Mouse (Mus musculus): ENCODE results near the gene Dmwd. TPM values are rescaled to one million over a fixed set of nuclear protein-coding genes. Genes with fewer than 3 reads are reported as not detected.

Dmwd gene
- polyA plus RNA-seq, 1 experiment from 2014 or later = 11.0 TPM

DNA sequence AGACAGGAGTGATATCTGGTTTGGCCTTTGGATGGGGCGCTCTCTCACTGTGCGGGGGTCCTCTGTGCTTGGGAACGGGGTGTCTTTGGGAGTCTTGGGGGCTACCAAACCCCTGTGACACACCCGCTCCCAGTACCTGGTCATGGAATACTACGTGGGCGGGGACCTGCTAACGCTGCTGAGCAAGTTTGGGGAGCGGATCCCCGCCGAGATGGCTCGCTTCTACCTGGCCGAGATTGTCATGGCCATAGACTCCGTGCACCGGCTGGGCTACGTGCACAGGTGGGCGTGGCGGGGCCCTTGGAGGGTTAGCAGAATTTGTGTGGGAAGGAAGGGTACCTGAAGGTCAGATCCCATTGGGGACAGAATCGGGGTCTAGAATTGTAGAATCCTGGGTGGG lies 10.7 kb downstream of the Dmwd start:
- Histone ChIP-seq H3K27me3 (replicated peaks) (no peaks in the 10 kb centered on the region; the same call in 1 of the 2 replicates), H3K36me3 (0 out of 2 replicates have a peak, but pooled peaks cover 8% of the 10 kb centered on the region), H3K4me2 (replicated peaks) (peak overlapping the region; percentile 46; the same call in 1 of the 2 replicates), H3K9me3 (no peaks in the 10 kb centered on the region), H3K27ac (no peak overlapping the region), H3K4me3 (replicated peaks) (no peak overlapping the region), H3K9ac (no peak overlapping the region), H3K4me1 (replicated peaks) (peaks cover 54% of the 10 kb centered on the region)
- WGBS = 68% methylated on average over 18 of the region's 18 CpGs
- no peak for ATAC-seq

DNA sequence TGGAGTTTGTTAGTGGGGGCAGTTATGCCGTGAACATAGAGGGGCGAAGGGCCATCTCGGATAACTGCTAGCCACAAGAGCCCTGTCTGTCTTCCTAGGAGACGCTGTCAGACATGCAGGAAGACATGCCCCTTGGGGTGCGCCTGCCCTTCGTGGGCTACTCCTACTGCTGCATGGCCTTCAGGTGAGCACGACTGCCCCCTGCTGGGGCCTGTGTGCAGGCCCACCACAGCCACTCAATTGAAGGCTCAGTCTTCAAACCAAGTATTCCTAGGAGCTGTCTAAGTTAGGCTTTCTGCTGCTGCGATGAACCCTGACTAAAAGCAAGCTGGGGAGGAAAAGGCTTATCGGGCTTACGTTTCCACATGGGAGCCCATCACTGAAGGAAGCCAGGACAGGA lies 12.8 kb downstream of the Dmwd start:
- WGBS = 42% methylated on average over 10 of the region's 10 CpGs
- Histone ChIP-seq H3K4me3 (replicated peaks) (no peak overlapping the region), H3K27ac (no peak overlapping the region), H3K36me3 (0 out of 2 replicates have a peak, but pooled peaks cover 4% of the 10 kb centered on the region), H3K9me3 (no peaks in the 10 kb centered on the region), H3K4me2 (replicated peaks) (no peak overlapping the region), H3K27me3 (replicated peaks) (no peaks in the 10 kb centered on the region; the same call in 1 of the 2 replicates), H3K4me1 (replicated peaks) (peaks cover 49% of the 10 kb centered on the region), H3K9ac (no peak overlapping the region)
- ATAC-seq = no peak

- H3K27me3 ChIP-seq (replicated peaks) = no peaks in the 10 kb centered on the region; the same call in 1 of the 2 replicates
- 60% methylated on average over 17 of the region's 17 CpGs for WGBS
- ATAC-seq = no peak
- peaks cover 32% of the 10 kb centered on the region for H3K4me1 ChIP-seq (replicated peaks)
- H3K4me3 ChIP-seq (replicated peaks) = no peak overlapping the region
- no peak overlapping the region for H3K27ac ChIP-seq
- peak overlapping the region; percentile 93; the same call in 1 of the 2 replicates for H3K4me2 ChIP-seq (replicated peaks)
- 0 out of 2 replicates have a peak, but pooled peaks cover 4% of the 10 kb centered on the region for H3K36me3 ChIP-seq
- no peaks in the 10 kb centered on the region for H3K9me3 ChIP-seq
- no peak overlapping the region for H3K9ac ChIP-seq
Measured at GRCm38 (mm10) chr7:19091913-19092312, 15.9 kb downstream of the Dmwd start.

DNA sequence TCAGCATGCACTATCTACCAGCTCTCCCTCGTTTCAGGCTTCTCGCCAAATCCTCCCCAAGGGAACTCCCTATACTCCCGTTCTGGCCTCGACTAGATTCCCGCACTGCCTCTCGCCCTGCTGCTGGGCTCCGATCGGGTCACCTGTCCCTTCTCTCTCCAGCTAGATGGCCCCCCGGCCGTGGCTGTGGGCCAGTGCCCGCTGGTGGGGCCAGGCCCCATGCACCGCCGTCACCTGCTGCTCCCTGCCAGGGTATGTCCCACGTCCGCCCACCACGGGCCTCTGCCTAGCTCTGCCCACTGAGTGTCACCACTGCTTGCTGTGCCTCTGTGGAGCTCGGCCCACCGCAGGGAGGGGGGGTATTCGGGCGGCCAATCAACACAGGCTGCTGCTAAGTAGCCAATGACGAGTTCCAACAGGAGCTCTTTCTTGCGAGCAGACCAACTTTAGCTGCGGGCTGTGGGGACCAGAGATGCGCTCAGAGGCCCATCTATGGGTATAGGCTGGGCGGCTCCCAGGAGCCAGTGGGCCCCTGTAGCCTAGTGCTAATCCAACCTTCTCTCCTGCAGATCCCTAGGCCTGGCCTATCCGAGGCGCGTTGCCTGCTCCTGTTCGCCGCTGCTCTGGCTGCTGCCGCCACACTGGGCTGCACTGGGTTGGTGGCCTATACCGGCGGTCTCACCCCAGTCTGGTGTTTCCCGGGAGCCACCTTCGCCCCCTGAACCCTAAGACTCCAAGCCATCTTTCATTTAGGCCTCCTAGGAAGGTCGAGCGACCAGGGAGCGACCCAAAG lies 16.6 kb downstream of the Dmwd start:
- Histone ChIP-seq H3K9ac (peak overlapping the region; percentile 45), H3K4me1 (replicated peaks) (peaks cover 39% of the 10 kb centered on the region), H3K4me2 (replicated peaks) (peak overlapping the region; percentile 93), H3K27me3 (replicated peaks) (no peaks in the 10 kb centered on the region; the same call in 1 of the 2 replicates), H3K36me3 (0 out of 2 replicates have a peak, but pooled peaks cover 4% of the 10 kb centered on the region), H3K27ac (peak overlapping the region; percentile 97), H3K9me3 (no peaks in the 10 kb centered on the region), H3K4me3 (replicated peaks) (peak overlapping the region; percentile 77)
- WGBS = 9% methylated on average over 38 of the region's 38 CpGs
- ATAC-seq = peak; percentile 19

DNA sequence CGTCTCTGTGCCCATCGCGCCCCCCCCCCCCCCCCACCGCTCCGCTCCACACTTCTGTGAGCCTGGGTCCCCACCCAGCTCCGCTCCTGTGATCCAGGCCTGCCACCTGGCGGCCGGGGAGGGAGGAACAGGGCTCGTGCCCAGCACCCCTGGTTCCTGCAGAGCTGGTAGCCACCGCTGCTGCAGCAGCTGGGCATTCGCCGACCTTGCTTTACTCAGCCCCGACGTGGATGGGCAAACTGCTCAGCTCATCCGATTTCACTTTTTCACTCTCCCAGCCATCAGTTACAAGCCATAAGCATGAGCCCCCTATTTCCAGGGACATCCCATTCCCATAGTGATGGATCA lies 17.1 kb downstream of the Dmwd start:
- no peaks in the 10 kb centered on the region; the same call in 1 of the 2 replicates for H3K27me3 ChIP-seq (replicated peaks)
- H3K9ac ChIP-seq = peak overlapping the region; percentile 45
- 0 out of 2 replicates have a peak, but pooled peaks cover 4% of the 10 kb centered on the region for H3K36me3 ChIP-seq
- ATAC-seq = peak; percentile 52
- peaks cover 39% of the 10 kb centered on the region for H3K4me1 ChIP-seq (replicated peaks)
- H3K4me3 ChIP-seq (replicated peaks) = peak overlapping the region; percentile 77
- peak overlapping the region; percentile 93 for H3K4me2 ChIP-seq (replicated peaks)
- WGBS = under 1% methylated on average over 15 of the region's 15 CpGs
- peak overlapping the region; percentile 97 for H3K27ac ChIP-seq
- no peaks in the 10 kb centered on the region for H3K9me3 ChIP-seq

DNA sequence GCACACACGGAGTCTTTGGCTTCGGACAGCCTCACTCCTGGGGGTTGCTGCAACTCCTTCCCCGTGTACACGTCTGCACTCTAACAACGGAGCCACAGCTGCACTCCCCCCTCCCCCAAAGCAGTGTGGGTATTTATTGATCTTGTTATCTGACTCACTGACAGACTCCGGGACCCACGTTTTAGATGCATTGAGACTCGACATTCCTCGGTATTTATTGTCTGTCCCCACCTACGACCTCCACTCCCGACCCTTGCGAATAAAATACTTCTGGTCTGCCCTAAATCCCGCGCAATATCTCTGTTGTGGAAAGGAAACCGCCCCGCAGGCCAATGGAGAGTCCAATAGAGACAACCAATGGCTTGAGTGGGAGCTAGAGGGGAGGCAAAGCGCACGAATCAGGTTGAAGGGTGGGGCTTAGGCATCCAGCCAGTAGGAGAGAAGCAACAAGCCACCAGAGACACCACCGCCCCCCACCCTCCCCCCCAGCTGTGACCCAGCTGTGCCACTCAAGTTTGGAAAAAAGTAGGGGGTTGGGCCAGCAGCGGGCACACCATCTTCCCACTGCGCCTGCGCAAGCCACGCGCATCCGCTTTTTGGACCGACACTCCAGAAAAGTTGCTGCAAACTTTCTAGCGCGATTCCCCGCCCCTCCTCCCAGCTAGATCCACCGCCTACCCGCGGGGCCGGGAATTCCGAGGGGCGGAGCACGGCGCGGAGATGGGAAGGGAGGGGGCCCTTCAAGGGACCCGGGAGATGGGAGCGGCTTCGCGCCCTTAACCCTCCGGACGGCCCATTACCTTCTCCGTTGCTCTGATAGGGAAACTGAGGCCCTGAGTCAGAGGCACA lies 17.7 kb downstream of the Dmwd start:
- Histone ChIP-seq H3K4me3 (replicated peaks) (peak overlapping the region; percentile 77), H3K4me2 (replicated peaks) (peak overlapping the region; percentile 93), H3K9ac (peak overlapping the region; percentile 84), H3K27ac (peak overlapping the region; percentile 97), H3K9me3 (no peaks in the 10 kb centered on the region), H3K4me1 (replicated peaks) (peaks cover 39% of the 10 kb centered on the region), H3K27me3 (replicated peaks) (no peaks in the 10 kb centered on the region; the same call in 1 of the 2 replicates), H3K36me3 (0 out of 2 replicates have a peak, but pooled peaks cover 4% of the 10 kb centered on the region)
- ATAC-seq = peak; percentile 87
- under 1% methylated on average over 45 of the region's 45 CpGs for WGBS

DNA sequence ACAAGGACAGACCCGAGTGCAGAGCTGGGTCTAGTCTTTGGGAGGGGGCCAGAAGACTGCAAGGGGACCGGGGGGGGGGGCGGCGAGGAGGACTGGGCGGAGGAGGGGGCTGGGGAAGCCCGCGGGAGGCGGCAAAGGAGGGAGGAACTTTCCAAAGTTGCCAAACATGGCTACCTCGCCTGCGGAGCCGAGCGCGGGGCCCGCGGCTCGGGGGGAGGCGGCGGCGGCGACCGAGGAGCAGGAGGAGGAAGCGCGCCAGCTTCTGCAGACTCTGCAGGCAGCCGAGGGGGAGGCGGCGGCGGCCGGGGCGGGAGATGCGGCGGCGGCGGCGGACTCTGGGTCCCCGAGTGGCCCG lies 18.4 kb downstream of the Dmwd start, which contains the start of gene Six5:
Gene Six5 (plus strand): TSS at position 124 of the 355 bp plus-strand sequence.
- peaks cover 39% of the 10 kb centered on the region for H3K4me1 ChIP-seq (replicated peaks)
- H3K4me2 ChIP-seq (replicated peaks) = peak within 1 kb of the TSS; percentile 93
- peak within 1 kb of the TSS; percentile 84 for H3K9ac ChIP-seq
- no peaks in the 10 kb centered on the region for H3K9me3 ChIP-seq
- ATAC-seq = peak; percentile 11
- H3K27ac ChIP-seq = peak within 1 kb of the TSS; percentile 97
- H3K36me3 ChIP-seq = 0 out of 2 replicates have a peak, but pooled peaks cover 4% of the 10 kb centered on the region
- H3K27me3 ChIP-seq (replicated peaks) = no peaks in the 10 kb centered on the region; the same call in 1 of the 2 replicates
- peak within 1 kb of the TSS; percentile 77 for H3K4me3 ChIP-seq (replicated peaks)
- WGBS = 3% methylated on average over 23 of the region's 36 CpGs

DNA sequence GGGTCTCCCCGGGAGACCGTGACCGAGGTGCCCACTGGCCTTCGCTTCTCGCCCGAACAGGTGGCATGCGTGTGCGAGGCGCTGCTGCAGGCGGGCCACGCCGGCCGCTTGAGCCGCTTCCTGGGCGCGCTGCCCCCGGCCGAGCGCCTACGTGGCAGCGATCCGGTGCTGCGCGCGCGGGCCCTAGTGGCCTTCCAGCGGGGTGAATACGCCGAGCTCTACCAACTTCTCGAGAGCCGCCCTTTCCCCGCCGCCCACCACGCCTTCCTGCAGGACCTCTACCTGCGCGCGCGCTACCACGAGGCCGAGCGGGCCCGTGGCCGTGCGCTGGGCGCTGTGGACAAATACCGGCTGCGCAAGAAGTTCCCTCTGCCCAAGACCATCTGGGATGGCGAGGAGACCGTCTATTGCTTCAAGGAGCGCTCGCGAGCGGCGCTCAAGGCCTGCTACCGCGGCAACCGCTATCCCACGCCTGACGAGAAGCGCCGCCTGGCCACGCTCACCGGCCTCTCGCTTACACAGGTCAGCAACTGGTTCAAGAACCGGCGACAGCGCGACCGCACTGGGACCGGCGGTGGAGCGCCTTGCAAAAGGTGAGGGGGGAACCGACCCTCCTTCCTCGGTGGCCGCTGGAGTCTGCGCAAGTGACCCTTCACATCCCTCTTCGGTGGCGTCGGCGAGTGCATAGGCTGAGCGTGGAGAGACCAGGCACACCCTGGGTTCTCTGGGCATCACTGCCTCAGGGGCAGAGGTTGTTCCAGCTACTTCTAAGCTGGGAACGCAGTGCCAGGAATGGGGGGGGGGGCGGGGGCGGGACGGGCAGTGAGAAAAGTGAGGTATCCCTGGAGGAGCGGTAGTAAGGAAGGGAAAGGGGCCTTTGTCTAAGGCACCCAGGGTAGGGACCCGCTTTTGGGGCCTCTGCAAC lies 19.1 kb downstream of the Dmwd start:
- Histone ChIP-seq H3K4me2 (replicated peaks) (peak overlapping the region; percentile 93), H3K27me3 (replicated peaks) (no peaks in the 10 kb centered on the region; the same call in 1 of the 2 replicates), H3K36me3 (0 out of 2 replicates have a peak, but pooled peaks cover 4% of the 10 kb centered on the region), H3K27ac (peak overlapping the region; percentile 97), H3K9ac (peak overlapping the region; percentile 84), H3K4me1 (replicated peaks) (peaks cover 39% of the 10 kb centered on the region), H3K4me3 (replicated peaks) (peak overlapping the region; percentile 77), H3K9me3 (no peaks in the 10 kb centered on the region)
- under 1% methylated on average over 87 of the region's 87 CpGs for WGBS
- peak; percentile 1; the same call in 1 of the 2 replicates for ATAC-seq

DNA sequence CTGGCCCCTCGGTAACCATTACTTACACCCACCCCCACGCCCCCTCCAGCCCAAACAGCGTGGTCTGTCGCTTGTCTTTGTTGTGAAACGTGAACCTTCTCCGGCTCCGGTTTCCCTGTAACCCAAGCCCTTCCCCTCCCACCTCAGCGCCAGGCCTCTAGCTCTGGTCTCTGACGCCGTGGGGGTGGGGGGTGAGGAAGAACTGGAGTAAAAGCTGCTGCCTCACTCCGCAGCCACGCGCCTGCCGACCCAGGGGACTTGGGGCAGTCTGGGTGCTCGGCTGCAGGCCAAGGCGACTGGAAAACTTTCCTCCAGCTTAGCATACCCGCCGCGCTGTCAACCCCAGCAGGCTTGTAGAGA lies 19.7 kb downstream of the Dmwd start:
- peak; percentile 5 for ATAC-seq
- H3K27ac ChIP-seq = peak overlapping the region; percentile 97
- H3K9ac ChIP-seq = peak overlapping the region; percentile 84
- WGBS = under 1% methylated on average over 19 of the region's 19 CpGs
- H3K27me3 ChIP-seq (replicated peaks) = no peaks in the 10 kb centered on the region; the same call in 1 of the 2 replicates
- peak overlapping the region; percentile 93 for H3K4me2 ChIP-seq (replicated peaks)
- peaks cover 39% of the 10 kb centered on the region for H3K4me1 ChIP-seq (replicated peaks)
- 0 out of 2 replicates have a peak, but pooled peaks cover 1% of the 10 kb centered on the region for H3K36me3 ChIP-seq
- H3K4me3 ChIP-seq (replicated peaks) = peak overlapping the region; percentile 77
- no peaks in the 10 kb centered on the region for H3K9me3 ChIP-seq

DNA sequence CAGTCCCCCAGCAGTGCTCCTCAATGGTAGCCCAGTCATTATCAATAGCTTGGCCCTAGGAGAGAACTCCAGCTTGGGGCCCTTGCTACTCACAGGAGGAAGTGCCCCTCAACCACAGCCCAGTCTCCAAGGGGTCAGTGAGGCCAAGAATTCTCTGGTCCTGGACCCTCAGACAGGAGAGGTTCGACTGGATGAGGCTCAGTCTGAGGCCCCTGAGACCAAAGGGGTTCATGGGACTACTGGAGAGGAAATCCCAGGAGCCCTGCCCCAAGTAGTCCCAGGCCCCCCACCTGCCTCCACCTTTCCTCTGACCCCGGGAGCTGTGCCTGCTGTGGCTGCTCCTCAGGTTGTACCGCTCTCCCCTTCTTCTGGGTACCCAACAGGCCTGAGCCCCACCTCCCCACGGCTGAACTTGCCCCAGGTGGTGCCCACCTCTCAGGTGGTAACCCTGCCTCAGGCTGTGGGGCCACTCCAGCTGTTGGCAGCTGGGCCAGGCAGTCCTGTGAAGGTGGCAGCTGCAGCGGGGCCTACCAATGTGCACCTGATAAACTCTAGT lies 20.5 kb downstream of the Dmwd start:
- Histone ChIP-seq H3K27ac (peak overlapping the region; percentile 97), H3K9me3 (no peaks in the 10 kb centered on the region), H3K4me3 (replicated peaks) (peak overlapping the region; percentile 77), H3K27me3 (replicated peaks) (no peaks in the 10 kb centered on the region), H3K4me1 (replicated peaks) (peaks cover 37% of the 10 kb centered on the region), H3K36me3 (no peaks in the 10 kb centered on the region), H3K4me2 (replicated peaks) (peak overlapping the region; percentile 93), H3K9ac (peak overlapping the region; percentile 84)
- ATAC-seq = no peak
- WGBS = 61% methylated on average over 5 of the region's 5 CpGs

- Histone ChIP-seq H3K9ac (peak overlapping the region; percentile 84; the same call in 1 of the 2 replicates), H3K4me2 (replicated peaks) (peak overlapping the region; percentile 6; the same call in 1 of the 2 replicates), H3K4me1 (replicated peaks) (peaks cover 31% of the 10 kb centered on the region), H3K27ac (no peak overlapping the region), H3K9me3 (no peaks in the 10 kb centered on the region), H3K4me3 (replicated peaks) (no peak overlapping the region), H3K36me3 (no peaks in the 10 kb centered on the region), H3K27me3 (replicated peaks) (no peaks in the 10 kb centered on the region)
- 41% methylated on average over 2 of the region's 2 CpGs for WGBS
- no peak for ATAC-seq
Measured at GRCm38 (mm10) chr7:19097217-19097616, 21.2 kb downstream of the Dmwd start.

All from intestine, embryonic 15.5 days (tissue).